Mouse (Mus musculus): ENCODE measurements at regions not wholly inside any gene's neighbourhood (a gene's known extent, or its start where the extent isn't known, plus 50 kb on each side); places are given as distances from the start of the nearest gene placed in this dataset.

GRCm38 (mm10) chr19:14664682-14665417, 67.0 kb upstream of the Tle4 start:
- DNase-seq (ENCODE audit: low spot score) = no peak
- WGBS = 79% methylated on average over 3 of the region's 3 CpGs
- no peaks in the 10 kb centered on the region for H3K9me3 ChIP-seq (ENCODE audit: control insufficient read depth, low read length)
- H3K9ac ChIP-seq (ENCODE audit: low read length) = no peak overlapping the region
- no peak overlapping the region for H3K4me3 ChIP-seq (ENCODE audit: low read depth, low read length)
- H3K27me3 ChIP-seq (ENCODE audit: control insufficient read depth, insufficient read depth, low read length) = no peaks in the 10 kb centered on the region
- no peaks in the 10 kb centered on the region for H3K4me1 ChIP-seq (replicated peaks; ENCODE audit: control insufficient read depth, insufficient read depth)
- H3K36me3 ChIP-seq (ENCODE audit: control insufficient read depth, insufficient read depth, low read length) = no peaks in the 10 kb centered on the region
- ATAC-seq (ENCODE audit: low FRiP score, low TSS enrichment) = no peak
- no peak overlapping the region for H3K27ac ChIP-seq (replicated peaks)
- no peak overlapping the region for H3K4me2 ChIP-seq (replicated peaks; ENCODE audit: low read depth)
- TF ChIP-seq CTCF (IDR thresholded peaks at IDR 0.05; ENCODE audit: low read depth) (no peak), EP300 (optimal IDR thresholded peaks at IDR 0.05) (no peak)

GRCm38 (mm10) chr19:14664096-14664586, 66.3 kb upstream of the Tle4 start:
- H3K4me3 ChIP-seq (ENCODE audit: low read depth, low read length) = no peak overlapping the region
- no peak overlapping the region for H3K4me2 ChIP-seq (replicated peaks; ENCODE audit: low read depth)
- WGBS = 70% methylated on average over 2 of the region's 2 CpGs
- ATAC-seq (ENCODE audit: low FRiP score, low TSS enrichment) (no peak), DNase-seq (ENCODE audit: low spot score) (no peak)
- no peak overlapping the region for H3K27ac ChIP-seq (replicated peaks)
- H3K4me1 ChIP-seq (replicated peaks; ENCODE audit: control insufficient read depth, insufficient read depth) = no peaks in the 10 kb centered on the region
- no peaks in the 10 kb centered on the region for H3K27me3 ChIP-seq (ENCODE audit: control insufficient read depth, insufficient read depth, low read length)
- H3K9ac ChIP-seq (ENCODE audit: low read length) = no peak overlapping the region
- H3K36me3 ChIP-seq (ENCODE audit: control insufficient read depth, insufficient read depth, low read length) = no peaks in the 10 kb centered on the region
- TF ChIP-seq CTCF (IDR thresholded peaks at IDR 0.05; ENCODE audit: low read depth) (no peak), EP300 (optimal IDR thresholded peaks at IDR 0.05) (no peak)
- H3K9me3 ChIP-seq (ENCODE audit: control insufficient read depth, low read length) = no peaks in the 10 kb centered on the region

DNA sequence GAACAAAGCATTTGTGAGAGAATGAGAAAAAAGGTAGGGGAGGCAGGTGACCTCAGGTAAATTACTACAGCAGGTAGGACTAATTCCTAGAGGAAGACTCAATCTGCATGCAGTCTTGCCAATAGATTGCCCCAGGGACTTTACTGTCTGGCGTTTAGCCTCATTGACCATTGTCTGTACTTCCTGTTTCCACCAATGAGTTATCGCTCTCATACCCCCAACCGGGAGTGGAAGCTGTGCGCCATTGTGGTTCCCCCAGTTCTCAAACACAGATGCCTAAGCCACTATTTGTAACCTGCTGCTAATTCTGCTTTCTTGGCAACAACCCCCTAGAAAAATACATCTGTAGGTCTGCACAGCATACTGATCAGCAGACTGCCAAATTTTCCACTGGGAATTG, 65.5 kb upstream of the Tle4 start:
- Histone ChIP-seq H3K27ac (replicated peaks) (no peak overlapping the region), H3K27me3 (ENCODE audit: control insufficient read depth, insufficient read depth, low read length) (no peaks in the 10 kb centered on the region), H3K36me3 (ENCODE audit: control insufficient read depth, insufficient read depth, low read length) (no peaks in the 10 kb centered on the region), H3K4me1 (replicated peaks; ENCODE audit: control insufficient read depth, insufficient read depth) (no peaks in the 10 kb centered on the region), H3K9ac (ENCODE audit: low read length) (no peak overlapping the region), H3K4me3 (ENCODE audit: low read depth, low read length) (no peak overlapping the region), H3K4me2 (replicated peaks; ENCODE audit: low read depth) (no peak overlapping the region), H3K9me3 (ENCODE audit: control insufficient read depth, low read length) (no peaks in the 10 kb centered on the region)
- WGBS = 82% methylated on average over 4 of the region's 4 CpGs
- ATAC-seq (ENCODE audit: low FRiP score, low TSS enrichment) = no peak
- DNase-seq (ENCODE audit: low spot score) = no peak
- TF ChIP-seq CTCF (IDR thresholded peaks at IDR 0.05; ENCODE audit: low read depth) (no peak), EP300 (optimal IDR thresholded peaks at IDR 0.05) (no peak)

DNA sequence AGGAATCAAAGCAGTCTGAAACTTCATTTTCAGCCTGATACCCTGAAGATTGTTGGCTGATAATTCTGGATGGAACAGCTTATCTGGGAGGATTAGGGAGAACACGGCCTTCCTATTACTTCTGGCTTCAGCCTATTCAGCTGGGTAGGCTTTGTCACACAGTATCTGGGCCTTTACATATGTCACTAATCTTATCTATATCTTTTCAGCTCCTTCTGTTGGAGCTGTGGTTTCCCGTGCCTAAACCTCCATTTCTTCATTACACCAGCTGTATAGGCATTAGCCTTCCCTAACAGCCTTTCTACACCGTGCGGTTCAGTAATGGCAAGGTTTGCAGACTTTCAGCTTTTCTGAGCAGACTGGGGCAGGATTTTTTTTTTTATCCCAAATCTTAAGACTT, 61.9 kb upstream of the Tle4 start:
- TF ChIP-seq CTCF (IDR thresholded peaks at IDR 0.05; ENCODE audit: low read depth) = no peak
- TF ChIP-seq EP300 (optimal IDR thresholded peaks at IDR 0.05) = no peak
- no peaks in the 10 kb centered on the region for H3K4me1 ChIP-seq (replicated peaks; ENCODE audit: control insufficient read depth, insufficient read depth)
- H3K4me3 ChIP-seq (ENCODE audit: low read depth, low read length) = no peak overlapping the region
- H3K9ac ChIP-seq (ENCODE audit: low read length) = no peak overlapping the region
- H3K4me2 ChIP-seq (replicated peaks; ENCODE audit: low read depth) = no peak overlapping the region
- 75% methylated on average over 4 of the region's 4 CpGs for WGBS
- H3K36me3 ChIP-seq (ENCODE audit: control insufficient read depth, insufficient read depth, low read length) = no peaks in the 10 kb centered on the region
- no peaks in the 10 kb centered on the region for H3K9me3 ChIP-seq (ENCODE audit: control insufficient read depth, low read length)
- no peaks in the 10 kb centered on the region for H3K27me3 ChIP-seq (ENCODE audit: control insufficient read depth, insufficient read depth, low read length)
- H3K27ac ChIP-seq (replicated peaks) = no peak overlapping the region
- DNase-seq (ENCODE audit: low spot score) = no peak
- no peak for ATAC-seq (ENCODE audit: low FRiP score, low TSS enrichment)

- H3K4me2 ChIP-seq (replicated peaks; ENCODE audit: low read depth) = no peak overlapping the region
- H3K4me1 ChIP-seq (replicated peaks; ENCODE audit: control insufficient read depth, insufficient read depth) = no peaks in the 10 kb centered on the region
- ATAC-seq (ENCODE audit: low FRiP score, low TSS enrichment) (no peak), DNase-seq (ENCODE audit: low spot score) (no peak)
- no peak overlapping the region for H3K4me3 ChIP-seq (ENCODE audit: low read depth, low read length)
- no peaks in the 10 kb centered on the region for H3K27me3 ChIP-seq (ENCODE audit: control insufficient read depth, insufficient read depth, low read length)
- no peaks in the 10 kb centered on the region for H3K9me3 ChIP-seq (ENCODE audit: control insufficient read depth, low read length)
- TF ChIP-seq CTCF (IDR thresholded peaks at IDR 0.05; ENCODE audit: low read depth) (no peak), EP300 (optimal IDR thresholded peaks at IDR 0.05) (no peak)
- WGBS = 90% methylated on average over 2 of the region's 2 CpGs
- no peak overlapping the region for H3K9ac ChIP-seq (ENCODE audit: low read length)
- H3K27ac ChIP-seq (replicated peaks) = no peak overlapping the region
- no peaks in the 10 kb centered on the region for H3K36me3 ChIP-seq (ENCODE audit: control insufficient read depth, insufficient read depth, low read length)
These were observed 60.6 kb upstream of the Tle4 start for GRCm38 (mm10) chr19:14658479-14658878.

GRCm38 (mm10) chr19:14656022-14656388, 58.2 kb upstream of the Tle4 start:
- no peak for ATAC-seq (ENCODE audit: low FRiP score, low TSS enrichment)
- H3K27ac ChIP-seq (replicated peaks) = no peak overlapping the region
- H3K4me3 ChIP-seq (ENCODE audit: low read depth, low read length) = no peak overlapping the region
- DNase-seq (ENCODE audit: low spot score) = no peak
- no peak overlapping the region for H3K4me2 ChIP-seq (replicated peaks; ENCODE audit: low read depth)
- H3K27me3 ChIP-seq (ENCODE audit: control insufficient read depth, insufficient read depth, low read length) = no peaks in the 10 kb centered on the region
- H3K4me1 ChIP-seq (replicated peaks; ENCODE audit: control insufficient read depth, insufficient read depth) = no peaks in the 10 kb centered on the region
- WGBS = 37% methylated on average over 2 of the region's 2 CpGs
- TF ChIP-seq CTCF (IDR thresholded peaks at IDR 0.05; ENCODE audit: low read depth) (no peak), EP300 (optimal IDR thresholded peaks at IDR 0.05) (no peak)
- H3K36me3 ChIP-seq (ENCODE audit: control insufficient read depth, insufficient read depth, low read length) = no peaks in the 10 kb centered on the region
- no peak overlapping the region for H3K9ac ChIP-seq (ENCODE audit: low read length)
- H3K9me3 ChIP-seq (ENCODE audit: control insufficient read depth, low read length) = no peaks in the 10 kb centered on the region

Measured in stomach, postnatal 0 days (tissue).